Mouse (Mus musculus) embryonic stem cell, embryonic (primary cell): ENCODE data around the gene 1700001J03Rik.
"Not testable (repeated sequence)": the region's sequence is repeated elsewhere in the genome, so short reads cannot be mapped to it uniquely, and the experiment has no call there.

ENCODE experiments used
- CTCF ChIA-PET, 4 experiments: fragments of 300-600 bp in 2 of 4; fragments of 350-600 bp in 2 of 4; sonication (Branson Sonifier 250); formaldehyde crosslinking; loops; one replicate each; lab custom pipeline; 2022; ENCODE audit warnings: inconsistent platforms in 2 of 4; lab: Charles Lee
- POLR2A ChIA-PET, 4 experiments: fragments of 300-600 bp in 2 of 4; fragments of 350-600 bp in 2 of 4; sonication (Branson Sonifier 250); formaldehyde crosslinking; loops; one replicate each; lab custom pipeline; 2022; ENCODE audit warnings: antibody characterized with exemption in 4 of 4, inconsistent platforms in 1 of 4; lab: Charles Lee

The 1700001J03Rik gene

DNA sequence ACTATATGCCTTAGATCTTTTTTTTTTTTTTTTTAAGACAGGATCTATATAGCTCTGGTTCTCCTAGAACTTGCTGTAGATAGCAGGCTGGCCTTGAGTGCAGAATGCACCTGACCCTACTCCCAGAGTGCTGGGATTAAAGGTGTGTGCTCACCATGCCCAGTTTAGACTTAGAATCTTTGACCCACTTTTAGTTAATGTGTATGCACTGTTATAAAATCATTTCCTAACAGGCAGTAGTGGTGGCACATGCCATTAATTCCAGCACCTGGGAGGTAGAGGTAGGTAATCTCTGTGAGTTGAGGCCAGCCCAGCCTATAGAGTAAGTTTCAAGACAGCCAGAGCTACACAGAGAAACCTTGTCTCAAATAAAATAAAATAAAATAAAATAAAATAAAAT, 14.0 kb upstream of the 1700001J03Rik start:
- POLR2A ChIA-PET = interaction anchor here in 2 of 4 experiments (0.6 to 1.2 kb wide), 3 partner anchors 8 to 187 kb away, joined by 3 to 6 read pairs (median 3); no protein-coding TSS in a partner anchor

DNA sequence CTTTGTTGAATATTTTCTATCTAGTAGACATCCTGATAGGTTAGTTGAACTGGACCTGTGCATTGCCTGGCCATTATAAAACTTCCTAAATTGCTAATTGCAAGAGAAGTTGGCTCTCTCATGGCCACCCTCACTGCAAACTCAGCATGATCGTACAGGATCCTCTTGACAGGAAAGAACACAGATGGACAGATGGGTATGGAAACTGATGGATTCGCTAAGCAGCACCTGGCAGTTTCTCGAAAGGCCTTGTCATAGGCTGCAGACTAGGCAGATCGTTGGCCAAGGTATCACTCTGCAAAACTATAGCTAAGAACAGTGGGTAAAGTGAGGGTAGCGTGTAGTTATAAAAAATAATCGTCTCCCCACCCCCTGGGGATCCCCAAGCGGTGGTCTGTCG, 8.3 kb upstream of the 1700001J03Rik start:
- POLR2A ChIA-PET = interaction anchor here in 2 of 4 experiments (0.9 to 1.0 kb wide), 2 partner anchors 15 to 27 kb away, joined by 3 to 4 read pairs; partner anchors contain the start of gene Rnf6 (in 1 of the 2)
- CTCF ChIA-PET = no interaction called here

More for the DNA sequence above, 14.0 kb upstream of the 1700001J03Rik start:
- CTCF ChIA-PET = interaction anchor here in 1 of 4 experiments (1.2 kb wide), 1 partner anchor 22 kb away, joined by 3 read pairs; no protein-coding TSS in a partner anchor

DNA sequence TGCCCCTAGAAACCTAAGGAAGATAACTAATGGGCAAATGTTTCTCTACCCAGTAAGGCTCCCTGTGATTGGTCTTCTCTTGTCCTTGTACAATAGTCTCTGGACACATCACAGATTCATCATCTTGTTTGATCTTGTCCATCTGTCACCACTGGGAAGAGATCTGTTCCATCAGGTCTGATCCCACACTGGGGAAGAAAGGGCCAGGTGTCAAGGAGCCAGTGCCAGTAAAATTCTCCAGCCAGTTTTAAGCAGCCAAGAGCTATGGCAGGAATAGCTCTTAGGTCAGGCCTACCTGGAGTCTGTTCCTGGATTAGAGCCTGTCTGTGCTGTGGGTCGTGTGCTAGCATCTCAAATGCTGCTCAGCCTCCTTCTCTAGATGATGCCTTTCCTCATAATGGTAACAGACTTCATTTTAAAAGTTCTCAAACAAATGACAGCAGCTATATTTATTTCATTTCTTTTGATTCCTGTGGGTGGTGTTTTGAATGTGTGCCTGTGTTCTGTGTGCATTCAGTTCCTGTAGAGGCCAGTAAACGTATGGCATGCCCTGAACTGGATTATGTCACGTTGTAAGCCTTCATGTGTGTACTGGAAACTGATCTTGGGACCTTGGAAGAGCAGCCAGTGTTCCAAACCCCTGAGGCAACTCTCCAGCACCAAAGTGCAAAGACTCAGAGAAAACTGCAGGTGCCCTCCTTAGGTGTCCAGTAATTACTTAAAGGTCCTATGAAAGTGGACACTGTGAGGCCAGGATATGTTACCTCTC, 5.6 kb upstream of the 1700001J03Rik start:
- POLR2A ChIA-PET = interaction anchor here in 1 of 4 experiments (1.1 kb wide), 1 partner anchor 51 kb away, joined by 3 read pairs; no protein-coding TSS in a partner anchor
- CTCF ChIA-PET = no interaction called here

DNA sequence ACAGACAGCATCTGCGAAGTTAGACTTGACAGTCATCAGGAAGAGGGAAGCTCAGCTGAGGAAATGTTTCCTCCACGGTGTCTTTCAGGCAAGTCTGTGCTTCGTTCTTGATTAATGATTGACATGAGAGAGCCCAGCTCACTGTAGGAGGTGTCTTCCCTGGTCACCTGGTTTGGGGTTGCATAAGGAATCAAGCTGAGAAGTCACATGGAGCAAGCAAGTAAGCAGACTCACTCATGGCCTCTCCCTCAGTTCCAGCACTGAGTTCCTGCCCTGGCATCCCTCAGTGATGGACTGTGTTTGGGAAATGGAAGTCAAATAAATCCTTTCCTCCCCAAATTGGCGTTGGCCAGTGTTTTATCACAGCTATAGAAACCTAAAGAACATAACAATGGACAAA, 5.0 kb upstream of the 1700001J03Rik start:
- POLR2A ChIA-PET = interaction anchor here in 1 of 4 experiments (1.1 kb wide), 1 partner anchor 52 kb away, joined by 3 read pairs; no protein-coding TSS in a partner anchor
- CTCF ChIA-PET = no interaction called here

DNA sequence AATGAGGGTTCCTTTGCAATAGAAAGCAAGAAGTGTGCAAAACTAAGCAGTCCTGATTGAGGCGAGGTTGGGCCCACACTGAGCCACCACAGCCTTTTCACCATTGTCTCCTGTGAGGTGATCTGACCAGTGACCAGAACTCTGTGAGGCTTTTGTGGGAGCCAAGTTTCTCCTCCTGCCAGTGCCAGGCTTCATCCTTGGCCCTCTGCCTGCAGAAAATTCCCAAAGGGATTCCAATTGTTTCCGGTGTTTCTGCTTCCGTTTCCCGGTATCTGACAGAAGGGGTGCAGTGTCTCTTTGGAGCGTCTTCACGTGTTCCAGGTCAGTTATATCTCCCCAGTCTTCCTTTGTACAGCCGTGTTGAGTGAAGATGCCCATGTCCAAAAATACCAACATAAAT, 3.6 kb upstream of the 1700001J03Rik start:
- POLR2A ChIA-PET = no interaction called here
- CTCF ChIA-PET = interaction anchor here in 1 of 4 experiments (1.0 kb wide), 1 partner anchor 71 kb away, joined by 4 read pairs; no protein-coding TSS in a partner anchor

DNA sequence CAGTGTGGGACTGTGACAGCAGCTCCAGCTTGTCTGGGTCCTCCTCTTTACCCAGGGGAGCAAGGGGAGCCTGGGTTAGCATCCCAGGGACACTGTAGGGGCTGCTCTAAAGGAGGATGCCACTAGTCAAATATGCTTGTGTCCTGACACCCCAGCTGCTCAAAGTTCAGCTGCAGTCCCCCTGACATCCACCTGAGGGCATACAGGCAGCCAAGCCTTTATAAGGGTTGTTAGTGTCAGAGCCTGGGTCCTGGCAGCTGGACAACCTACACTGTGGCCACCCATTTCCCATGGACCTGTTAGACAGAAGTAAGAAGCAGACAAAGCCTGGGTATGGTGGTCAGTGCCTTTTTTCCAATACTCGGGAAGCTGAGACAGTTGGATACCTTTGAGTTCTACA, 3.0 kb upstream of the 1700001J03Rik start:
- CTCF ChIA-PET = interaction anchor here in 1 of 4 experiments (1.0 kb wide), 1 partner anchor 72 kb away, joined by 4 read pairs; no protein-coding TSS in a partner anchor

DNA sequence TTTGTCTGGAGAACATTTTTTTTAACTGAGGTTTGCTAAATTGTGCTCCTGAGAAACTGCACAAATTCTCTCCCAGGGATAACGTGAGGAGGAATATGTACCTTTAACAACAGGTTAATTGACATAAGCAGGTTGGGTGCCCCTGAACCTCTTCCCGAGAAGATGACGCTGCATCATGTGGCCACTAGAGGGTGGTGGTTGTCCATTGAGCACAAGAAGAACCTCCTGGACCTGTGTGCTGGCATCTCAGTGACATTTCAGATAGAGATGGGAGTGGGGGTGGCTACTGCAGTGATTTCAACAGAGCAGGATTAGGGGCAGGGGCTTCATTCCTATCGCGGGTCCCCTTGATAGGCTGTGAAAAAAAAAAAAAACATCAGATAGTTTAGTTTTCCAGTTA, 2.3 kb upstream of the 1700001J03Rik start:
- POLR2A ChIA-PET, CTCF ChIA-PET: not testable (repeated sequence)

More for the DNA sequence above, 3.0 kb upstream of the 1700001J03Rik start:
- POLR2A ChIA-PET = no interaction called here

DNA sequence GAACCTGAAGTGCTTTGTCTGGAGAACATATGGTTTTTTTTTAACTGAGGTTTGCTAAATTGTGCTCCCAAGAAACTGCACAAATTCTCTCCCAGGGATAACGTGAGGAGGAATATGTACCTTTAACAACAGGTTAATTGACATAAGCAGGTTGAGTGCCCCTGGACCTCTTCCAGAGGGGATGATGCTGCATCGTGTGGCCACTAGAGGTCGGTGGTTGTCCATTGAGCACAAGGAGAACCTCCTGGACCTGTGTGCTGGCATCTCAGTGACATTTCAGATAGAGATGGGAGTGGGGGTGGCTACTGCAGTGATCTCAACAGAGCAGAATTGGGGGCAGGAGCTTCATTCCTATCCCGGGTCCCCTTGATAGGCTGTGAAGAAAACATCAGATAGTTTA, 12.4 kb downstream of the 1700001J03Rik start:
- POLR2A ChIA-PET, CTCF ChIA-PET: not testable (repeated sequence)

DNA sequence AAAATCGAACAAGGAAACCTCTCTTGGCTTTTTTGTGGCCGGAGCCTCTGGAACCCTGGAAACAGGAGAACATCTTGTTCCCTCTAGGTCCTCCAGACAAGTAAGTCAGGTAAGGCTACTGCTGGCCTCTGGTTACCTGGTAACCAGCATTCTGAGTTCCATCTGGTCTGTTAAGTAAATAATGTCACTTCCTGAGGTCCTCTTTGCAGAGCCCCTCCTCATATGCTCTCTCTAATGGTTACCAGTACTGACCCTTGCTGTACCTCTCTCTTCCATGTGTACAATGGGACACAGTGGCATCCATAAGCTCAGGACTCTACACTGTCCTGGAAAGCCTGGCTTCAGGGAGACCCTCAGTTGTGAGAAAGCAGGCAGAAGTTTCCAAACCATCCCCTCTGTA, 14.5 kb downstream of the 1700001J03Rik start, which contains the start of gene Gm6309:
TSS of gene Gm6309 (minus strand) at position 101 of the 400 bp plus-strand sequence.
- POLR2A ChIA-PET, CTCF ChIA-PET: not testable (repeated sequence)

DNA sequence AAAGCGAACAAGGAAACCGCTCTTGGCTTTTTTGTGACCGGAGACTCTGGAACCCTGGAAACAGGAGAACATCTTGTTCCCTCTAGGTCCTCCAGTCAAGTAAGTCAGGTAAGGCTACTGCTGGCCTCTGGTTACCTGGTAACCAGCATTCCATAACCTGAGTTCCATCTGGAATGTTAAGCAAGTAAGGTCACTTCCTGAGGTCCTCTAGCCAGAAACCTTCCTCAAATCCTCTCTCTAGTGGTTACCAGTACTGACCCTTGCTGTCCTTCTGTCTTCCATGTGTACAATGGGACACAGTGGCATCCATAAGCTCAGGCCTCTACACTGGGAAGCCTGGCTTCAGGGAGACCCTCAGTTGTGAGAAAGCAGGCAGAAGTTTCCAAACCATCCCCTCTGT, 24.7 kb downstream of the 1700001J03Rik start, which contains the start of gene Gm5565:
TSS of gene Gm5565 (minus strand) at position 101 of the 400 bp plus-strand sequence.
- CTCF ChIA-PET, POLR2A ChIA-PET: not testable (repeated sequence)

DNA sequence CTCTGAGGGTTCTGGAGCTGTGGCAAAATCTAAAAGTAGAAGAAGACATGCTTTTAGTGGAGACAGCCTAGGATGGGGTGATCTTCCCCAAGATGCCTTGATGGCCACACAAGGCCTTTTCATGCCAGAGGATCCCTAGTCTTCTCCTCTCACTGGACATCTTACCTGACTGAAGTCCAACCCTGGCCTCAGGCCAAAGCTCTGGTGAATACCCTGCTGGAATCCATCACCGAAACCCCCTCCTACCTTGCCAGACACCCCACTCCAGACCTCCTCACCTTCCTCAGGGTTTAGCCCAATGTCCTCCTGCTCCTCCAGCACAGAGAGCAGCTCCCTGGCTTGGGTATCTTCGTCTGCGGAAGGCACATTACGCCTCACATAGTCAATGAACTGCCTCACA, 26.8 kb downstream of the 1700001J03Rik start:
- CTCF ChIA-PET, POLR2A ChIA-PET: not testable (repeated sequence)

DNA sequence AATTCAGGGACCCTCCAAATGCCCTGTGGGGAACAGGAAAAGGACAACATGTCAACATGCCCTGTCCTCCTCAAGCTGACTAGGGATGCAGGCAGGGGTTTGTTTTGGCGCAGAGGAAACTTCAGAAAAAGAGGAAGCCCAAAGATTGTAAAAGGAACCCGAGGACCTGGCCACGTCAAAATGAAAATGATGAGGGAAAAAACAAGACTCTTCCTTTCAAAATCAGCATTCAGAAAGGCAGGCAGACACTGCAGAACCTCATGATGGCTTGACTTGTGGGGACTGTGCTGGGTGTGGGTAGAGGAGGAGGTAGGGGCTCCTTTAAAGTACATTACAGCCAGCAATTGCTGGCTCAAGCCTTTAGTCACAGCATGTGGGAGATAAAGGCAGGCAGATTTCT, 34.6 kb downstream of the 1700001J03Rik start:
- CTCF ChIA-PET = interaction anchor here in 1 of 4 experiments (0.6 kb wide), 1 partner anchor 385 kb away, joined by 3 read pairs; no protein-coding TSS in a partner anchor
- POLR2A ChIA-PET = no interaction called here

DNA sequence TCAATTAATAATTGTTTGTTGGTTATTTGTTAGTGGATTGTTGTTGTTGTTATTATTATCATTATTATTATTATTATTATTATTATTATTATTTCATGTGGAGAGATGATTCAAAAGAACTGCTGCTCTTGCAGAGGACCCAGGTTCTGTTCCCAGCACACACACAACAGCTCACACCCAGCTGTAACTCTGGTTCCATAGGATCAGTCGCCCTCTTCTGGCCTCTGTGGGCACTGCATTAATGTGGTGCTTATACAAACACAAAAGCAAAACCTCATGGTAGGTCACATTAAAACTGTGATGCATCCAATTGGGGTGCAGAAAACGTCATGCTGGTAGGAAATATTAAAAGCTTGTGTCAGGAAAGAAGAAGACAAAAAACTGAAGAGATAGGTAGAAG, 37.2 kb downstream of the 1700001J03Rik start:
- POLR2A ChIA-PET = no interaction called here
- CTCF ChIA-PET = interaction anchor here in 2 of 4 experiments (0.7 kb wide), 2 partner anchors 252 to 1453 kb away, joined by 3 to 4 read pairs; no protein-coding TSS in a partner anchor
